Mouse (Mus musculus): ENCODE measurements around the gene Ly6g6e.

DNA sequence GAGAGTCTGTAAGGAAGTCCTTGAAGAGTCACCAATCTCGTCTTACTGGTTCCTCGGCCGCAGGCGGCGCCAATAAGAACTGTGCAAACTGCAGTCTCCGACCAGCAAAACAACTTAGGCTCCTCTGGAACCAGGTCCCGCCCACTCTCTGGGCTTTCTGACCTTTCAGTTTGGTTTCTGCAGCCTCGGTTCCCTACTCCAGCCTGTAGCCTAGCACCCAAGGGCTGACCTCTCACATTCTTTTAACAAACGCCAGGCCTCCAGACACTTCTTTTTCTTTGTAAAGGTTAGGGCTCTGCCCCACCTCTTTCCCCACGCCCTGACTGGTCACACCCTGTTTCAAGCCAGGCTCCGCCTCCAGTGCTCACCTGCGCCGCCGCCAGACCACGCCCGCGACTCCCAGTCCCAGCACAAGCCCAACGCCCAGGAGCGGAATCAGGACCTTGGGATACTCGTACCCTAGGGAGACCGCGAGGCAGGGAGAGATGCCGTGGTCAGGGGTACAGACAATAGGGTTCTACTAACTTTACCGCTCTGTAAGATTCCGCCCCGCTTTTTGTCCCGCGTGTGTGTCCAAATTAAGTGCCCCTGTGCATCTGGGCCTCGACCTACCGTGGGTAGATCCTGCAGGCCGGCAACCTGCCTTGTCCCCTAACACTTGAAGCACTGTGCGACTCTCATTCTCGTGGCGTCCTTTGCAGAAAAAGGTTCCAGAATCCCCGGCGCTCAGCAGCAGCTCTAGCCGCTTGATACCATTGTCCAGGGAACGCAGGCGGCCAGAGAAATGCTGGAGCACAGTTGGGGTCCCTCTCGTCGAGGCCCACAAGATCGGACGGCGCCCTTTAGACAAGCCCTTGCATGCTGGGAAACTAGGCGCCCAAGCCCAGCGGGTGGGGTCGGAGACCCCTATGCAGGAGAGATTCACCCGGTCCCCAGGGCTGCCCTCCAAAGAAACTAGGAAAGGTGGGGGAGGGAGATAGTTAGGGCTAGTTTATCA is 11.5 kb upstream of the Ly6g6e start, which contains the start of gene Ly6g6c:
- TF ChIP-seq CTCF (IDR thresholded peaks at IDR 0.05; ENCODE audit: borderline replicate concordance, extremely low read depth, insufficient read depth, insufficient read length) (no peak), POLR2A (IDR thresholded peaks at IDR 0.05; ENCODE audit: borderline replicate concordance, extremely low read depth, insufficient read depth, insufficient read length, poor library complexity, severe bottlenecking) (no peak)

Measured in brain, embryonic 14.5 days (tissue).